Mouse (Mus musculus): ENCODE measurements around the gene Tvp23b.

Tvp23b gene

GRCm38 (mm10) chr11:62891763-62892162 is 12.5 kb downstream of the Tvp23b start:
- in situ Hi-C loops (cut with MboI, MseI) = no loop called here

- in situ Hi-C loops (cut with MboI, MseI) = no loop called here
These were observed 22.6 kb downstream of the Tvp23b start for GRCm38 (mm10) chr11:62901699-62902323.

- in situ Hi-C loops (cut with MboI, MseI) = no loop called here
These were observed 24.7 kb downstream of the Tvp23b start for GRCm38 (mm10) chr11:62903871-62904495.

- in situ Hi-C loops (cut with MboI, MseI) = no loop called here
These were observed 30.6 kb downstream of the Tvp23b start for GRCm38 (mm10) chr11:62909720-62910306.

- in situ Hi-C loops (cut with MboI, MseI) = no loop called here
These were observed 32.1 kb downstream of the Tvp23b start for GRCm38 (mm10) chr11:62911362-62911761.

- in situ Hi-C loops (cut with MboI, MseI) = no loop called here
These were observed 33.9 kb downstream of the Tvp23b start for GRCm38 (mm10) chr11:62913141-62913540.

- in situ Hi-C loops (cut with MboI, MseI) = no loop called here
These were observed 35.3 kb downstream of the Tvp23b start for GRCm38 (mm10) chr11:62914532-62914931.

GRCm38 (mm10) chr11:62915486-62915885 is 36.2 kb downstream of the Tvp23b start:
- in situ Hi-C loops (cut with MboI, MseI) = no loop called here

GRCm38 (mm10) chr11:62916765-62917164 is 37.5 kb downstream of the Tvp23b start:
- in situ Hi-C loops (cut with MboI, MseI) = no loop called here

- in situ Hi-C loops (cut with MboI, MseI) = loop anchor here (5.0 kb wide), 1 partner anchor 212 kb away; no protein-coding TSS in a partner anchor
These were observed 40.9 kb downstream of the Tvp23b start for GRCm38 (mm10) chr11:62919946-62920742.

GRCm38 (mm10) chr11:62920743-62921050 is 41.4 kb downstream of the Tvp23b start:
- in situ Hi-C loops (cut with MboI, MseI) = loop anchor here (5.0 kb wide), 1 partner anchor 212 kb away; no protein-coding TSS in a partner anchor

GRCm38 (mm10) chr11:62921052-62921977 is 42.1 kb downstream of the Tvp23b start:
- in situ Hi-C loops (cut with MboI, MseI) = loop anchor here (5.0 kb wide), 1 partner anchor 211 kb away; no protein-coding TSS in a partner anchor

GRCm38 (mm10) chr11:62924091-62924761 is 45.0 kb downstream of the Tvp23b start:
- in situ Hi-C loops (cut with MboI, MseI) = loop anchor here (5.0 kb wide), 1 partner anchor 208 kb away; no protein-coding TSS in a partner anchor

- in situ Hi-C loops (cut with MboI, MseI) = no loop called here
These were observed 50.5 kb downstream of the Tvp23b start for GRCm38 (mm10) chr11:62929799-62930198.

- in situ Hi-C loops (cut with MboI, MseI) = no loop called here
These were observed 51.3 kb downstream of the Tvp23b start for GRCm38 (mm10) chr11:62930574-62930973.

- in situ Hi-C loops (cut with MboI, MseI) = no loop called here
These were observed 51.9 kb downstream of the Tvp23b start for GRCm38 (mm10) chr11:62931141-62931540.

GRCm38 (mm10) chr11:62933099-62933498 is 53.8 kb downstream of the Tvp23b start:
- in situ Hi-C loops (cut with MboI, MseI) = no loop called here

GRCm38 (mm10) chr11:62934795-62935514 is 55.7 kb downstream of the Tvp23b start:
- in situ Hi-C loops (cut with MboI, MseI) = no loop called here

GRCm38 (mm10) chr11:62937986-62938385 is 58.7 kb downstream of the Tvp23b start:
- in situ Hi-C loops (cut with MboI, MseI) = no loop called here

GRCm38 (mm10) chr11:62938921-62939320 is 59.7 kb downstream of the Tvp23b start:
- in situ Hi-C loops (cut with MboI, MseI) = no loop called here

Measured in T-helper 1 cell (primary cell).